Mouse (Mus musculus) hindbrain, embryonic 13.5 days (tissue): ENCODE measurements around the gene Ube2q1. TPM values are rescaled to one million over a fixed set of nuclear protein-coding genes. Genes with fewer than 3 reads are reported as not detected.
"Not testable (repeated sequence)": the region's sequence is repeated elsewhere in the genome, so short reads cannot be mapped to it uniquely, and the experiment has no call there.

ENCODE experiments used
- ATAC-seq: fragments of 200-750 bp; cut with Nextera tagmentation; 2 replicates; pipeline ENCODE4 v1.8.0; 2017; ENCODE audit warnings: moderate TSS enrichment; ENCODE audit not compliant: low FRiP score
- H3K27ac ChIP-seq: fragments of 300-500 bp; sonication (generic); 2 replicates; pipeline ENCODE4 v1.5.1; 2015; ENCODE audit warnings: inconsistent platforms, mild to moderate bottlenecking, moderate library complexity
- H3K27me3 ChIP-seq: fragments of 300-500 bp; sonication (generic); 2 replicates; pipeline ENCODE4 v1.6.1; 2015; ENCODE audit warnings: mild to moderate bottlenecking, inconsistent platforms
- H3K36me3 ChIP-seq: fragments of 300-500 bp; sonication (generic); 2 replicates; pipeline ENCODE4 v1.6.1; 2015; ENCODE audit warnings: mild to moderate bottlenecking, inconsistent platforms
- H3K4me1 ChIP-seq: fragments of 300-500 bp; sonication (generic); replicated peaks from 2 replicates; pipeline ENCODE4 v1.6.1; 2015; ENCODE audit warnings: inconsistent platforms
- H3K4me2 ChIP-seq: fragments of 300-500 bp; sonication (generic); 2 replicates; pipeline ENCODE4 v1.6.1; 2015; ENCODE audit warnings: inconsistent platforms, mild to moderate bottlenecking, moderate library complexity
- H3K4me3 ChIP-seq: fragments of 300-500 bp; sonication (generic); 2 replicates; pipeline ENCODE4 v1.5.1; 2015; ENCODE audit warnings: mild to moderate bottlenecking, inconsistent platforms
- H3K9ac ChIP-seq: fragments of 300-500 bp; sonication (generic); 2 replicates; pipeline ENCODE4 v1.6.1; 2015; ENCODE audit warnings: mild to moderate bottlenecking, inconsistent platforms
- H3K9me3 ChIP-seq: fragments of 300-500 bp; sonication (generic); 2 replicates; pipeline ENCODE4 v1.6.1; 2016; ENCODE audit warnings: inconsistent platforms
- WGBS: fragments of 180-500 bp; shearing (Covaris S2); methylation state at CpG from one replicate; pipeline ENCODE4 v1.1.7; 2015; 5-methylcytosine and 5-hydroxymethylcytosine counted together
- polyA plus RNA-seq: library from polyadenylated mRNA; unstranded; fragments of >200 nt; fragmentation: Nextera tagmentation; extraction: Ambion mirVana; gene quantifications from 2 replicates; pipeline ENCODE4 v1.2.1, GENCODE M21; 2015

Ube2q1 gene
- polyA plus RNA-seq, 1 experiment from 2014 or later, result 14.4 TPM

DNA sequence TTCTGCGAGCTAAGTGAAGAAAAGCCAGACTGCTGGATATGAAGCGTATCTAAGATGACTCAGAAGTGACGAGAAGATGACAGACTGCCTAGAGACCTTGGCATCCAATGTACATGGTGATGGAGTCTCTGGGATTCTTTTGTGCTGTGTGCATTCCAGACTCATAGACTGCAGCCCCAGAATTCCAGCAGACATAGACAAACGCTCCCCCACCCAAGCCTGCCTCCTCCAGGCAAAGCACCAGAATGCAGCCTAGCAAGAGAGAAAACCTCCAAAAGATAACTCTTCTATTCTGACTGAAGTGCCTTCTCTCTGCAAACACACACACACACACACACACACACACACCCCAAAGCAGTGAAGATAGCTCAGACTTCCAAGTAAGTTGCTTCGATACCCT is 22.3 kb downstream of the Ube2q1 start:
- WGBS, result 72% methylated on average over 5 of the region's 5 CpGs
- no peak for ATAC-seq
- Histone ChIP-seq H3K27me3 (no peaks in the 10 kb centered on the region), H3K9me3 (no peaks in the 10 kb centered on the region), H3K36me3 (no peaks in the 10 kb centered on the region), H3K4me1 (no peaks in the 10 kb centered on the region), H3K9ac (no peak overlapping the region), H3K4me3 (no peak overlapping the region), H3K4me2 (no peak overlapping the region), H3K27ac (no peak overlapping the region)

DNA sequence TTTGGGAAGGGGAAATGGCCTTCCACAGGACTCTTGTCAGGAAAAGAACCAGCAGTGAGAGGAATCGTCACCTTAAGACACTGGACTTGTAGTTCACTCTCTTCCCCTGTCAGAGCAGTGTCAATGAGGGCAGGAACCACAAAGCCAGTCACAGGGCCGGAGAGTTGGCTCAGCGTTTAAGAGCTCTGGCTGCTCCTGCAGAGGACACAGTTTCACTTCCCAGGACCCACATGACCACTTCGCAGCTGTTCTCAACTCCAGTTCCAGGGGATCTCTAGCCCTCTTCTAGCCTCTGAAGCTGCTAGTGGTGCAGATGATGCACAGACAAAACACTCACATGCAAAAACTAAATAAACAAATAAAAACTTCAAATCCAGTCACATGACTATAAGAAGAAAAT is 22.9 kb downstream of the Ube2q1 start:
- no peak overlapping the region for H3K4me3 ChIP-seq
- no peak overlapping the region for H3K9ac ChIP-seq
- H3K27ac ChIP-seq, result no peak overlapping the region
- ATAC-seq, result no peak
- H3K36me3 ChIP-seq, result no peaks in the 10 kb centered on the region
- H3K4me2 ChIP-seq, result no peak overlapping the region
- no peaks in the 10 kb centered on the region for H3K9me3 ChIP-seq
- H3K27me3 ChIP-seq, result no peaks in the 10 kb centered on the region
- no peaks in the 10 kb centered on the region for H3K4me1 ChIP-seq
- 64% methylated on average over 4 of the region's 4 CpGs for WGBS

DNA sequence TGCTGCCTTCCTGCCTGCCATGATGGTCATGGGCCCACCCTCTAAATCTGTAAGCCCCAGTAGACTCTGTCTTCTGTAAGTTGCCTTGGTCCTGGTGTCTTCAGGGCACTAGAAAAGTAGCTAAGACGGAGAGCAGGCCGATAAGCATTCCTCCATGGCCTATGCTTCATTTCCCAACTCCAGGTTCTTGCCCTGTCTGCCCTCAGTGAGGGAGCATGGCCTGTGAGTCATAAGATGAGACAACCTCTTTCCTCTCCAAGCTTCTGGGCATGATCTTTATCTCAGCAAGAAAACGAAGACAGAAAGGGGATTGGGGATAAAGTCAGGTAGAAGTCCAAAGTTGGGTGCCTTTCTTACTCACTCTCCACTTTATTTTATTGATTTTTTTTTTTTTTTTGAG is 25.1 kb downstream of the Ube2q1 start:
- Histone ChIP-seq H3K27me3 (no peaks in the 10 kb centered on the region), H3K9me3 (no peaks in the 10 kb centered on the region), H3K4me3 (no peak overlapping the region), H3K4me2 (no peak overlapping the region), H3K9ac (no peak overlapping the region), H3K4me1 (no peaks in the 10 kb centered on the region), H3K27ac (no peak overlapping the region), H3K36me3 (no peaks in the 10 kb centered on the region)
- ATAC-seq, result no peak
- 88% methylated on average over 3 of the region's 3 CpGs for WGBS

DNA sequence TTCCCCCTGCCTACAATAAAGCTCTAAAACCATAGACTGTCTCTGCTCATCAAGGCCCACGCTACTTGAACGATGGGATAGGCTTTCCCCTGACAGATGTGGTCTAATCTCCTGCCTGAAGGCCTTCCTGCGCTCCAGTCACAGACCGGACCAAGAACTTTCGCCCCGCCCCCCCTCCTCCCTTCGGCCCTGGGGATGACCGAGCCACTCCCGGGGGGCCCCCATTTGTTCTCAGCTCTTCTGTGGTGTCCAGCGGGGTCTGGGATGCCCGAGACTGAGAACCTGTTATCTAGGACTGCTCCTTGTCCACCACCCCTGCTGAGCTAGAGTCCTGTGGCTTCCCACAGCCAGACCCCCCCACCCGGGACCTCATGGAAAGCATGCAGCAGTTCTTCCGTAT is 26.1 kb downstream of the Ube2q1 start:
- Histone ChIP-seq H3K27ac (no peak overlapping the region), H3K27me3 (no peaks in the 10 kb centered on the region), H3K4me2 (no peak overlapping the region), H3K9ac (no peak overlapping the region), H3K4me1 (no peaks in the 10 kb centered on the region), H3K9me3 (no peaks in the 10 kb centered on the region), H3K4me3 (no peak overlapping the region), H3K36me3 (no peaks in the 10 kb centered on the region)
- ATAC-seq, result no peak
- WGBS, result 12% methylated on average over 13 of the region's 13 CpGs

DNA sequence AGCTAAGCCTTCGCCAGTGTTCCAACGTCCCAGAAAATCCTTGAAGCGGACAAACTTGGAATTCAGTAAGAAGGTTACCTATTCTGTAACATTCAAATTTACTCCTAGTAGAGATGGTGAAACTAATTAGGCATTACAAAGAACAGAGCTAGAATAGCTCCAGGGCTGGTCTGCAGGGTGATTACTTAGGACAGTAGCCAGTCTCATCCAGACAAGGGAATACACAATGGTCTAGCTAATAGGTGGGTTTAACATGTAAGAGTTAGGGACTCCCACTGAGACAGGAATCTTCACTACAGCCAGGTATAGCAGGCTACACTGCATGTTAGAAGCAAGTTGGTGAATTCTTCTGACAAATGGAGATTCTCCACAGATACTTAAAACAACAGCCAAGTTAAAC is 26.7 kb downstream of the Ube2q1 start:
- H3K4me3 ChIP-seq, H3K27ac ChIP-seq, H3K4me1 ChIP-seq, ATAC-seq, H3K27me3 ChIP-seq, H3K9ac ChIP-seq, H3K9me3 ChIP-seq, H3K4me2 ChIP-seq, H3K36me3 ChIP-seq: not testable (repeated sequence)
- WGBS, result 33% methylated on average over 3 of the region's 3 CpGs

DNA sequence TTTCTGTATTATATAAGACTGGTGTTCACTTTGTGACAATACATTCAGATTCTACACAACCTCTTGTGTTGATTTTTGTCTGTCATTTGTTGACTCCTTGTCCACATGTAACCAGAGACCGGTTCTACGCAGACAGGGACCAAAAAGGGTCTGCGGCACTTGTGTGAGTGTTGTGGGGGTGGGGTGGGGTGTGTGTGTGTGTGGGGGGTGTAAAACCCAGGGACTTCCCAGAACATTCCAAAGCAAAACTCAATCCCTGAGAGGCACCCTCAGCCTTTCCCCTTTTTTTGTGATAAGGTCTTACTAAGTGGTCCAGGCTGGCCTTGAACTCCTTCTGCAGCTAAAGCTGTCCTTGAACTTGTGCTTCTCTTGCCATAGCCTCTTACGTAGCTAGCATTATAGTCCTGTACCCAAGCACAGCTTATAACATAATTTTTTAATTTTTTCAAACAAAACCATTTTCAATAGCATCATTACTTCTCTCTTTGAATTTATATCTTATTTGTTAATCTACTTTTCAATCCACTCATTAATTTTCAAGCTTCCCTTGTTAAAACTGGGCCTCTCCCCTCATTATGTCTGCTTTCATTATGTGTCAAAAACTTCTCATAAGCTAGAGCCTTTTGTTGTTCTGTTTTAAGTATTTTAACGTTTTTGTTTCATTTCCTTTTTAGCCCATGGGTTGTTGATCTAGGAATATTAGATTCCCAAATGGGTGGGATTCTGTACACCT is 27.5 kb downstream of the Ube2q1 start:
- Histone ChIP-seq H3K4me3 (no peak overlapping the region), H3K36me3 (no peaks in the 10 kb centered on the region), H3K27ac (no peak overlapping the region), H3K9me3 (no peaks in the 10 kb centered on the region), H3K4me2 (no peak overlapping the region), H3K9ac (no peak overlapping the region), H3K4me1 (no peaks in the 10 kb centered on the region), H3K27me3 (no peaks in the 10 kb centered on the region)
- no peak for ATAC-seq
- WGBS, result 74% methylated on average over 5 of the region's 5 CpGs

DNA sequence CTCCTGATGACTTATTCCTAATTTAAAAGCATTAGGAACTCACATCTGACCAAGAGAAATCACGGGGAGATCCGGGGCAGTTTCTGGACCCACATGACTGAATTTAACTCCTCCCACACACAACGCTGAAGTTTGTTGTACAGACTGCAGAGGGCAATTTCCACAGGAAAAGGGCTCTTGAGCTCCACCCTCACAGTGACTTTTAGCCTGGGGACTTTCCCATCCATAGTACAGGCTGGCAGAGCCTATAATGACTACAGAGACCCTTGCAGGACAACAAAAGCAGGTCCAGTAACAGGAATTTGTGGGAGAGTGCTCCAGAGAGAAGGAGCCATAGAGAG is 28.1 kb downstream of the Ube2q1 start:
- ATAC-seq, result no peak
- no peak overlapping the region for H3K9ac ChIP-seq
- H3K4me1 ChIP-seq, result no peaks in the 10 kb centered on the region
- no peak overlapping the region for H3K4me3 ChIP-seq
- no peaks in the 10 kb centered on the region for H3K9me3 ChIP-seq
- H3K36me3 ChIP-seq, result no peaks in the 10 kb centered on the region
- WGBS, result 54% methylated on average over 3 of the region's 3 CpGs
- H3K27me3 ChIP-seq, result no peaks in the 10 kb centered on the region
- no peak overlapping the region for H3K4me2 ChIP-seq
- H3K27ac ChIP-seq, result no peak overlapping the region

DNA sequence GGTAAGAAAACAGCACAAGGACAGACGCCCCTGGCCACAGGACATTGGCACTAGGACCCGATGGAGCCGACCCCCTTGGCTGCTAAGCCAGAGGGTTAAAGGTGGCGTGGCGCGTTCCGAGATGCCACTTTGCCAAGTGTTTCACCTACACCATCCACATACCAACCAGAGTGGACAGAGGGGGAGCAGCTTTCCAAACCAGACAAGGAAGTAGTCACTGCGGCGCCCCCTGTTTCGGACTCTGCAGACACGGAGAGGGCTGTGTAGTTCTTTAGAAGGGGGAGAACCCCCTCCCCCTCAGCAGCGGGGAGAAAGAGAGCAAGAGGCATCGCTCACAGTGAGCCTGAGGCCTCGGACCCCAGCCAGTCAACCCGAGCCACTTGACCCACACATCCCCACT is 29.5 kb downstream of the Ube2q1 start:
- 70% methylated on average over 15 of the region's 15 CpGs for WGBS
- no peak for ATAC-seq
- no peaks in the 10 kb centered on the region for H3K36me3 ChIP-seq
- no peak overlapping the region for H3K4me2 ChIP-seq
- no peak overlapping the region for H3K4me3 ChIP-seq
- no peak overlapping the region for H3K27ac ChIP-seq
- no peak overlapping the region for H3K9ac ChIP-seq
- H3K4me1 ChIP-seq, result no peaks in the 10 kb centered on the region
- no peaks in the 10 kb centered on the region for H3K27me3 ChIP-seq
- no peaks in the 10 kb centered on the region for H3K9me3 ChIP-seq

DNA sequence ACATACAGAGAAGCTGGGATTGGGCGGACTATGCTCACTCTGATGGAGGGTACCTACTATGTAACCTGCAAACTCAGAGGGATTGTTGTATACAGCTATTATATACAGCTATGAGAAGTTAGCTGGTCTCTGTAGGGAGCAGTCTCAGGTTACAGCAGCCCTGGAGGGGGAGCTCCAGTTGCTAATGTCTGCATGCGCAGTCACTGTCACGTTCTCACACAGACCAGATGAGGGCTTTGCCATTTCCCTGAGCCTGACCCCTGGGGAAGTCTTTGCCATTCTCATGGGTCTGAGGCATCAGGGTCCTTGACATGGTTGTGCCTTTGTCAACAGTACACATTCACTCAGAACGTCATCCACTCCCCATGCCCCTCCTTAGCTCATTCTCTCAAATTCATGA is 31.8 kb downstream of the Ube2q1 start:
- no peak overlapping the region for H3K4me2 ChIP-seq
- no peaks in the 10 kb centered on the region for H3K27me3 ChIP-seq
- H3K9ac ChIP-seq, result no peak overlapping the region
- H3K4me3 ChIP-seq, result no peak overlapping the region
- no peaks in the 10 kb centered on the region for H3K9me3 ChIP-seq
- H3K27ac ChIP-seq, result no peak overlapping the region
- no peaks in the 10 kb centered on the region for H3K4me1 ChIP-seq
- ATAC-seq, result no peak
- no peaks in the 10 kb centered on the region for H3K36me3 ChIP-seq
- 67% methylated on average over 4 of the region's 4 CpGs for WGBS

DNA sequence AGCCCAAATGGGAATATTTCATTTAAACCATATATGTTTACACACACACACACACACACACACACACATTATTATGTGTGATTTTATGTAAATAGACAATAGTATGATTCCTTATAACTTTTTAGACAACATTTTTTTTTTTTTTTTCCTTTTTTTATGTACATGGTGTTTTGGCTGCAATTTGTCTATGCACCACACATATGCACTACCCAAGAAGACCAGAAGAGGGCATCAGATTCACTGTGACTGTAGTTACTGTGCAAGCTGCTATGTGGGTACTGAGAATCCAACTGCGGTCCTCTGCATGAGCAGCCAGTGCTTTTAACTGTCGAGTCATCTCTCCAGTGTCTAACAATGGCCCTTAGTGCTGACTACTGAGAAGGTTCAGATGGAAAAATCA is 33.3 kb downstream of the Ube2q1 start:
- no peaks in the 10 kb centered on the region for H3K4me1 ChIP-seq
- H3K4me3 ChIP-seq, result no peak overlapping the region
- peaks cover 3% of the 10 kb centered on the region; the same call in 1 of the 2 replicates for H3K9me3 ChIP-seq
- no peaks in the 10 kb centered on the region for H3K27me3 ChIP-seq
- H3K9ac ChIP-seq, result no peak overlapping the region
- H3K27ac ChIP-seq, result no peak overlapping the region
- H3K4me2 ChIP-seq, result no peak overlapping the region
- no peak for ATAC-seq
- no peaks in the 10 kb centered on the region for H3K36me3 ChIP-seq
- WGBS, result 91% methylated on average over 2 of the region's 2 CpGs

DNA sequence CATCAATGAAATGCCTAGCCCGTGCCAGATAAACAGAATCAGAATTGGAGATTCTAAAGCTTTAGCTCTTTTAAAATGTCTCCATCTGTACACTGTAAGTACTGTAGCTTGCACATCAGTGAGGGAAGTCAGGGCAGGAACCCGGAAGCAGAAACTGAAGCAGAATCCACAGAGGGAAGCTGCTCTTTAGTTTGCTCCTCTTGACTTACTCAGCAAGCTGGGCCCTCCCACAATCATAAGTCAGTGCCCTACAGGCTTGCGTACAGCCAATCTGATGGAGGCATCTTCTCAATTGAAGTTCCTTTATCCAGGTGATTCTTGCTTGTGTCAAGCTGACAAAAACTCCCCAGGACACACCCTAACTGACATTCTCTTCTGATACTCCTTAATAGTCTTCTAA is 33.8 kb downstream of the Ube2q1 start:
- 93% methylated on average over 3 of the region's 3 CpGs for WGBS
- Histone ChIP-seq H3K4me1 (no peaks in the 10 kb centered on the region), H3K9me3 (peaks cover 3% of the 10 kb centered on the region; the same call in 1 of the 2 replicates), H3K27ac (no peak overlapping the region), H3K4me3 (no peak overlapping the region), H3K27me3 (no peaks in the 10 kb centered on the region), H3K36me3 (no peaks in the 10 kb centered on the region), H3K4me2 (no peak overlapping the region), H3K9ac (no peak overlapping the region)
- no peak for ATAC-seq

DNA sequence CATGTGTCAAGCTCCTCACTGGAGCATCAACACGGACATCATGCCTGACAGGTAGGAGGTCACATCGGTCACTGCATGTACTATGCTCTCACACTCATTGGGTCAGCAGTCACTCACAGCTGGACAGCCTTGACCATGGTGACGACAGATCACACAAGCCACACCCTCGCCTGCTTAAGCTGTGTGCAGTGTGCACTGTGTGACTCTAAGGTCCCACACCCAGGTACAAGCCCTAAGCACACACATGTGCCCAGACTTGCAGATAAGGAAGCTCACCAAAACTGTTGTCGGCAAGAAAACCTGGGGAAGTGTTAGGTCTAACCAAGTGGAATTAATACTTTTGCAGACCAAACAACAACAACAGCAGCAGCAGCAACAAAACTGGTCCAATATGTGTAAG is 34.5 kb downstream of the Ube2q1 start:
- no peak for ATAC-seq
- Histone ChIP-seq H3K27me3 (no peaks in the 10 kb centered on the region), H3K4me2 (no peak overlapping the region), H3K36me3 (no peaks in the 10 kb centered on the region), H3K27ac (no peak overlapping the region), H3K4me3 (no peak overlapping the region), H3K9ac (no peak overlapping the region), H3K9me3 (peaks cover 3% of the 10 kb centered on the region; the same call in 1 of the 2 replicates), H3K4me1 (no peaks in the 10 kb centered on the region)
- 90% methylated on average over 5 of the region's 5 CpGs for WGBS

DNA sequence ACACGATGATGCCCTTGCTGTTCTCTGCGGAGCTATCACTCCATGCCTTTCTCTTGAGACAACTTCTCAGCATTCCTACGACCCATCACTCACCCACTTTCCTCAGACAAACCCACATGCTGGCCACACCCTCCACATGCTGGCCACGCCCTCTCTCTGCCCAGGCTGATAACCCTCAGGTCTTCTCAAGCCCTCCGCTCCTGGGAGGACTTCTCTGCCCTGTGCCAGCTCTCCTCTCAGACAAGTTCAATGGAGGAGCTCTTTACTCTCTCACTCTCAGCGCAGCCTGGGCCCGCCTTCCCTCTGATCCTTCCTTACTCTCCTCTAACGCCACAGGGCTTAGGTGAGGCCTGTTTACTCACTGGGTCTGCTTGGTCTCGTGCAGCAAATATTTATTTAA is 35.2 kb downstream of the Ube2q1 start:
- Histone ChIP-seq H3K27me3 (no peaks in the 10 kb centered on the region), H3K4me3 (no peak overlapping the region), H3K4me1 (no peaks in the 10 kb centered on the region), H3K9me3 (peaks cover 3% of the 10 kb centered on the region; the same call in 1 of the 2 replicates), H3K9ac (no peak overlapping the region), H3K27ac (no peak overlapping the region), H3K4me2 (no peak overlapping the region), H3K36me3 (no peaks in the 10 kb centered on the region)
- ATAC-seq, result no peak
- 59% methylated on average over 9 of the region's 9 CpGs for WGBS
